Mouse (Mus musculus) midbrain, embryonic 11.5 days (tissue): ENCODE measurements around the gene Shc2. TPM values are rescaled to one million over a fixed set of nuclear protein-coding genes. Genes with fewer than 3 reads are reported as not detected.

Experiments
- ATAC-seq: fragments of 200-750 bp; cut with Nextera tagmentation; 2 replicates; pipeline ENCODE4 v1.8.0; 2017; ENCODE audit warnings: moderate TSS enrichment, moderate library complexity; ENCODE audit not compliant: low FRiP score
- DNase-seq: peaks from one replicate; pipeline ENCODE4 v3.0.0; 2015; ENCODE audit warnings: low spot score; ENCODE audit errors: missing footprints
- H3K27ac ChIP-seq: fragments of 300-500 bp; sonication (generic); 2 replicates; pipeline ENCODE4 v1.5.1; 2014; ENCODE audit warnings: low read depth, low read length
- H3K27me3 ChIP-seq: fragments of 300-500 bp; sonication (generic); 2 replicates; pipeline ENCODE4 v1.6.1; 2014; ENCODE audit warnings: mild to moderate bottlenecking, low read length, moderate library complexity, mixed read lengths; ENCODE audit not compliant: control insufficient read depth, insufficient read depth
- H3K36me3 ChIP-seq: fragments of 300-500 bp; sonication (generic); 2 replicates; pipeline ENCODE4 v1.6.1; 2014; ENCODE audit warnings: mild to moderate bottlenecking, low read length, moderate library complexity, mixed read lengths; ENCODE audit not compliant: control insufficient read depth, insufficient read depth
- H3K4me1 ChIP-seq: fragments of 300-500 bp; sonication (generic); 2 replicates; pipeline ENCODE4 v1.6.1; 2014; ENCODE audit warnings: low read length; ENCODE audit not compliant: control insufficient read depth, insufficient read depth
- H3K4me2 ChIP-seq: fragments of 300-500 bp; sonication (generic); 2 replicates; pipeline ENCODE4 v1.6.1; 2014; ENCODE audit warnings: mild to moderate bottlenecking, moderate library complexity
- H3K4me3 ChIP-seq: fragments of 300-500 bp; sonication (generic); 2 replicates; pipeline ENCODE4 v1.5.1; 2014; ENCODE audit warnings: low read depth, low read length
- H3K9ac ChIP-seq: fragments of 300-500 bp; sonication (generic); 2 replicates; pipeline ENCODE4 v1.6.1; 2014; ENCODE audit warnings: low read length
- H3K9me3 ChIP-seq: fragments of 300-500 bp; sonication (generic); 2 replicates; pipeline ENCODE4 v1.6.1; 2016; ENCODE audit warnings: low read length; ENCODE audit not compliant: control insufficient read depth
- whole genome bisulfite sequencing: fragments of 180-500 bp; shearing (Covaris S2); extraction: QIAGEN DNeasy Blood & Tissue Kit; methylation state at CpG from one replicate; pipeline ENCODE4 v1.1.7; 2014; 5-methylcytosine and 5-hydroxymethylcytosine counted together
- polyA plus RNA-seq: library from polyadenylated mRNA; unstranded; fragments of >200 nt; fragmentation: Nextera tagmentation; extraction: Ambion mirVana; gene quantifications from 2 replicates; pipeline ENCODE4 v1.2.1, GENCODE M21; 2014

Shc2 gene
- polyA plus RNA-seq, 1 experiment from 2014 or later: 13.0 TPM

DNA sequence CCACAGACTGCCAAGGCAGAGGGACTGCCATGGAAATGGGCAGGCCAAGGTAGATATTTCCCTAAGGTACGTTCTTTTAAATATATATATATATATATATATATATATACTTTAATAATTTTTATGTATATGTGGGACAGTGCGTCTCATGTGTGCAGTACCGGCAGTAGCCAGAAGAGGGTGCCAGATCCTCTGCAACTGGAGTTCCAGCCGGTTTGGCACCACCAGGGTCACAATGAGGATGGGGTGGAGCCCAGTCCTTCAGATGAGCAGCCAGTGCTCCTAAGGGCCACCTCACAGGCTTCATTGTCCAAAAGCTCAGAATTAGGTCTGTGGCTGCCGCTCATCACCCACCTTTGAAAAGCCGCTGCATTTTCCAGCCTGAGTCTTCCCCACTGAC lies 56.9 kb downstream of the Shc2 start:
- 0 out of 2 replicates have a peak, but pooled peaks have one; percentile 33 for ATAC-seq
- Histone ChIP-seq H3K9ac (no peak overlapping the region), H3K36me3 (no peaks in the 10 kb centered on the region), H3K27me3 (no peaks in the 10 kb centered on the region), H3K4me2 (no peak overlapping the region), H3K9me3 (no peaks in the 10 kb centered on the region), H3K27ac (no peak overlapping the region), H3K4me1 (no peaks in the 10 kb centered on the region), H3K4me3 (no peak overlapping the region)
- WGBS: 37% methylated on average over 6 of the region's 6 CpGs
- DNase-seq: peak; percentile 97

DNA sequence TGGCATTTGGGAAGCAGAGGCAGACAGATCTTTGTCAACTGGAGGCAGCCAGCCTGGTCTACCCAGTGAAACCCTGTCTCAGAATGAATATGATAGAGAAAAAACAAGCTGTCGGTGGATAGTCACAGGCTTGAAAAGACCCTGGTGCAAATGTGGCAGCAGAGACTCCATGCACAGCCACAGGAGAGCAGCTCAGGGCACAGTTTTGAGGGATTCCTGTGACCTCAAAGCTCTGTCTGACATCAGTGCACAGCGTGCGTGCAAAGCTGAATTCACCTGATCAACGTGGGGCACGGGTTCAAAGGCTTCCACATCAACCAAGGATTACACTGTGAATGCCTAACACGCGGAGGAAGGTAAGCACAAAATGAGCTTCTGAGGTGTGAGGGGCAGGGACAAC lies 57.4 kb downstream of the Shc2 start:
- no peaks in the 10 kb centered on the region for H3K36me3 ChIP-seq
- no peak for ATAC-seq
- WGBS: 58% methylated on average over 7 of the region's 7 CpGs
- H3K9ac ChIP-seq: no peak overlapping the region
- no peak overlapping the region for H3K4me3 ChIP-seq
- no peaks in the 10 kb centered on the region for H3K4me1 ChIP-seq
- H3K9me3 ChIP-seq: no peaks in the 10 kb centered on the region
- no peak overlapping the region for H3K27ac ChIP-seq
- no peak for DNase-seq
- H3K27me3 ChIP-seq: no peaks in the 10 kb centered on the region
- H3K4me2 ChIP-seq: no peak overlapping the region

GRCm38 (mm10) chr10:79579781-79580180 lies 57.9 kb downstream of the Shc2 start:
- no peak for ATAC-seq
- Histone ChIP-seq H3K36me3 (no peaks in the 10 kb centered on the region), H3K9me3 (no peaks in the 10 kb centered on the region), H3K4me1 (no peaks in the 10 kb centered on the region), H3K4me3 (no peak overlapping the region), H3K27ac (no peak overlapping the region), H3K4me2 (no peak overlapping the region), H3K27me3 (no peaks in the 10 kb centered on the region), H3K9ac (no peak overlapping the region)
- DNase-seq: no peak
- WGBS: 85% methylated on average over 12 of the region's 12 CpGs

- Histone ChIP-seq H3K4me1 (no peaks in the 10 kb centered on the region), H3K4me3 (no peak overlapping the region), H3K9ac (no peak overlapping the region), H3K36me3 (no peaks in the 10 kb centered on the region), H3K4me2 (no peak overlapping the region), H3K27me3 (no peaks in the 10 kb centered on the region), H3K9me3 (no peaks in the 10 kb centered on the region), H3K27ac (no peak overlapping the region)
- WGBS: 77% methylated on average over 7 of the region's 7 CpGs
- DNase-seq (no peak), ATAC-seq (no peak)
Observed at GRCm38 (mm10) chr10:79578891-79579290, 58.8 kb downstream of the Shc2 start.

DNA sequence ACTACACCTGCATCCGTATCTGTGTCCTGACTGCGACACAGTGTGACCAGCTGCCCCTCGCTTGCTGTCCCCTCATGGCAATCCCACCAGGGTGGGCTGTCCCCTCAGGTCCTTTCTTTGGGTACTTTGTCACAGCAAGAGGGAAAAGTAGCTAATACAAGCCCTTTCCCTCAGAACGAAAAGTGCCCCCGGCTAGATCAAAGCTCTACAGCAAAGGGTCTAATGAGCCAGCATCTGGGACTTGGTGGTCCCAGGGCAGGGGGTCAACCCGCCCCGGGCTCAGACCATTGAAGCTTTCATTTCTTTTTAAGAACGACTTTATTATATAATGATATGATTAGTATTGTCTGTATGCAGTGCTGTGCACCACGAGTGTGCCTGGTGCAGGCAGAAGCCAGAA lies 59.4 kb downstream of the Shc2 start:
- Histone ChIP-seq H3K4me1 (no peaks in the 10 kb centered on the region), H3K4me3 (no peak overlapping the region), H3K4me2 (no peak overlapping the region), H3K27me3 (no peaks in the 10 kb centered on the region), H3K36me3 (no peaks in the 10 kb centered on the region), H3K9ac (no peak overlapping the region), H3K27ac (no peak overlapping the region), H3K9me3 (no peaks in the 10 kb centered on the region)
- ATAC-seq (0 out of 2 replicates have a peak, but pooled peaks have one; percentile 9), DNase-seq (no peak)
- 62% methylated on average over 9 of the region's 9 CpGs for WGBS

DNA sequence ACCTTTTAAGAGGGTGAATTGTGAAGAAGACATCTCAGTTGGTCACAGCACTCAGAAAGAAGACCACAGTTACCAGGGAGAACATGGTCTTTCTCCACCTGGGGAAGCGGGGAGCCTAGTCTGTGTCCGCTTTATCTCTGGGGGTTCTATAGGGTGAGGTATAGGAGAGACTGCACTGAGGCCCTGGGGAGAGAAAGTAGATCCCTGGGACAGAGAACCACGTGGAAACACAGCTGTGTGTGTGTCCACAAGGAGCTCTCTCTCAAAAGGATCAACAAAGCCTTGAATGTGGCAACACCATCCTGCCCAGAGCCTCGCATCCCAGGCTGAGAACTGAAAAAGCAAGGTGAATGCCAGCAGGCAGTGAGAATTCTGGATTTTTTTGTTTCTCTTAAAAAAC lies 60.3 kb downstream of the Shc2 start:
- H3K9me3 ChIP-seq: no peaks in the 10 kb centered on the region
- no peak overlapping the region for H3K9ac ChIP-seq
- H3K4me3 ChIP-seq: no peak overlapping the region
- DNase-seq (no peak), ATAC-seq (no peak)
- 76% methylated on average over 4 of the region's 4 CpGs for WGBS
- H3K27me3 ChIP-seq: no peaks in the 10 kb centered on the region
- H3K27ac ChIP-seq: no peak overlapping the region
- H3K4me2 ChIP-seq: no peak overlapping the region
- no peaks in the 10 kb centered on the region for H3K4me1 ChIP-seq
- no peaks in the 10 kb centered on the region for H3K36me3 ChIP-seq

DNA sequence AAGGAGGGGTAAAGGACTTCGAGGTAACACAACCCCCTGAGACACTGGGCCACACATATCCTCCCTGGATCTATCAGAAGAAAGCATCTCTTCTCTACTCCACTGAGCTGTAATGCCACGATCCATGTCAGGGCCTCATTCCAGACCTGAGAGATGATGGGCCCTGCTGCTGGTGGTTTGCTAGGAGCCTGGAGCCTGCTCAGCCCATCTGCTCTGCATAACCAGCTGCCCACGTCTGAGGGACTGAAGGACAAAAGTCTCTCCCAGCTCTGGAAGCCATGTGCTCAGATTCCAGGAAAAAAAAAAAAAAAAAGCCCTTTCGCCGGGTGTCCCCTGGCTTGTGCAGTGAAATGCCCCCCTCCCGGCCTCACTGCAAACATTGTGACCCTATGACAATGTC lies 62.0 kb downstream of the Shc2 start:
- Histone ChIP-seq H3K4me2 (no peak overlapping the region), H3K9ac (no peak overlapping the region), H3K36me3 (no peaks in the 10 kb centered on the region), H3K4me3 (no peak overlapping the region), H3K4me1 (no peaks in the 10 kb centered on the region), H3K27me3 (no peaks in the 10 kb centered on the region), H3K27ac (no peak overlapping the region), H3K9me3 (no peaks in the 10 kb centered on the region)
- DNase-seq: no peak
- 83% methylated on average over 6 of the region's 6 CpGs for WGBS
- no peak for ATAC-seq

- Histone ChIP-seq H3K27me3 (no peaks in the 10 kb centered on the region), H3K9me3 (no peaks in the 10 kb centered on the region), H3K4me3 (no peak overlapping the region), H3K4me1 (no peaks in the 10 kb centered on the region), H3K4me2 (no peak overlapping the region), H3K27ac (no peak overlapping the region), H3K9ac (no peak overlapping the region), H3K36me3 (no peaks in the 10 kb centered on the region)
- 93% methylated on average over 6 of the region's 6 CpGs for WGBS
- no peak for ATAC-seq
- DNase-seq: no peak
Observed at GRCm38 (mm10) chr10:79574796-79575195, 62.9 kb downstream of the Shc2 start.

- no peak for ATAC-seq
- Histone ChIP-seq H3K36me3 (no peaks in the 10 kb centered on the region), H3K9me3 (no peaks in the 10 kb centered on the region), H3K4me1 (no peaks in the 10 kb centered on the region), H3K4me2 (no peak overlapping the region), H3K27ac (no peak overlapping the region), H3K27me3 (no peaks in the 10 kb centered on the region), H3K9ac (no peak overlapping the region), H3K4me3 (no peak overlapping the region)
- 89% methylated on average over 8 of the region's 8 CpGs for WGBS
- DNase-seq: peak; percentile 68
Observed at GRCm38 (mm10) chr10:79574350-79574749, 63.4 kb downstream of the Shc2 start.

- no peak overlapping the region for H3K4me2 ChIP-seq
- no peak overlapping the region for H3K9ac ChIP-seq
- H3K9me3 ChIP-seq: no peaks in the 10 kb centered on the region
- no peak overlapping the region for H3K4me3 ChIP-seq
- 81% methylated on average over 6 of the region's 6 CpGs for WGBS
- DNase-seq (peak; percentile 56), ATAC-seq (no peak)
- no peak overlapping the region for H3K27ac ChIP-seq
- no peaks in the 10 kb centered on the region for H3K36me3 ChIP-seq
- no peaks in the 10 kb centered on the region for H3K27me3 ChIP-seq
- no peaks in the 10 kb centered on the region for H3K4me1 ChIP-seq
Observed at GRCm38 (mm10) chr10:79573611-79574010, 64.1 kb downstream of the Shc2 start.
